ENCODE assay signal across 31 mouse cellular contexts in the genomic region with DNA sequence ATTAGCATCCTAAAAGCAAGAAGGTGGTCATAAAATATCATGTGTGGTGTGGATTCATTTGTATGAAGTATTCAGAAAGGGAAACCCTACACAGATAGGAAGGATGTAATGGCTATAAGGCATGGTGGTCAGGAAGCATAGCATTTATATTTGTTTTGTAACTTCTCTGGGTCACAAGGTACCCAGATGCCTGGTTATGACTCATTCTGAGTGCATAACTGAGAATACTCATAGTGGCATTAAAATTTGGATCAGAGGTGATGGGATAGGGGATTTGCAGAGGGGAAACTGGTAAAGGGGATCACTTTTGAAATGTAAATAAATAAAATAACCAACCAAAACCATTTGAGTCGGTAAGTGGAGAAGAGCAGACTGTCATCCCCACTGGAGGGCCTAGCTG.
"Had no signal": no experiment of that assay in that cellular context is flagged by ENCODE, and none has a peak within 500 bp of the region (broad histone marks: within the 10 kb centered on the region; RNA-seq: fewer than 3 reads in every experiment).

No protein-coding gene starts in this region.

- H3K27me3 ChIP-seq: heart, embryonic 12.5 days; heart, embryonic 13.5 days; heart, embryonic 15.5 days; hindbrain, embryonic 12.5 days; hindbrain, embryonic 13.5 days; hindbrain, embryonic 15.5 days; intestine, embryonic 15.5 days; kidney, embryonic 15.5 days had no signal

- DNase-seq: heart, postnatal 10 days; heart, postnatal 14 days; heart, postnatal 36 days; heart, postnatal 4 days; kidney, adult 11 months; kidney, adult 18-20 months; kidney, adult 2 months; kidney, adult 8-10 months; kidney, adult 9 months; kidney, postnatal 10 days; kidney, postnatal 14 days; kidney, postnatal 25 days; kidney, postnatal 36 days; layer of hippocampus, adult 9-11 months; layer of hippocampus, postnatal 36 days had no signal

- H3K36me3 ChIP-seq: heart, embryonic 10.5 days; heart, embryonic 12.5 days; heart, embryonic 13.5 days; heart, embryonic 15.5 days; hindbrain, embryonic 10.5 days; hindbrain, embryonic 12.5 days; hindbrain, embryonic 13.5 days; hindbrain, embryonic 15.5 days; intestine, embryonic 15.5 days; kidney, embryonic 15.5 days had no signal

- ATAC-seq: hindbrain, embryonic 16.5 days; hindbrain, postnatal 0 days; intestine, embryonic 15.5 days; intestine, embryonic 16.5 days; intestine, postnatal 0 days had no signal

- H3K4me3 ChIP-seq: heart, embryonic 10.5 days; heart, embryonic 12.5 days; heart, embryonic 13.5 days; heart, embryonic 15.5 days; hindbrain, embryonic 10.5 days; hindbrain, embryonic 12.5 days; hindbrain, embryonic 13.5 days; hindbrain, embryonic 15.5 days; intestine, embryonic 15.5 days; kidney, embryonic 15.5 days; layer of hippocampus, adult 2 months; left cerebral cortex, adult 2 months had no signal
